Mouse (Mus musculus) heart, adult 11 months (tissue): ENCODE measurements around the gene St6galnac3.
A peak's percentile ranks its signal among the peaks of the same experiment; 100 is the strongest.
"Not testable (repeated sequence)": the region's sequence is repeated elsewhere in the genome, so short reads cannot be mapped to it uniquely, and the experiment has no call there.

Source experiments
- DNase-seq: peaks from one replicate; pipeline ENCODE4 v3.0.0; 2022

Gene St6galnac3

DNA sequence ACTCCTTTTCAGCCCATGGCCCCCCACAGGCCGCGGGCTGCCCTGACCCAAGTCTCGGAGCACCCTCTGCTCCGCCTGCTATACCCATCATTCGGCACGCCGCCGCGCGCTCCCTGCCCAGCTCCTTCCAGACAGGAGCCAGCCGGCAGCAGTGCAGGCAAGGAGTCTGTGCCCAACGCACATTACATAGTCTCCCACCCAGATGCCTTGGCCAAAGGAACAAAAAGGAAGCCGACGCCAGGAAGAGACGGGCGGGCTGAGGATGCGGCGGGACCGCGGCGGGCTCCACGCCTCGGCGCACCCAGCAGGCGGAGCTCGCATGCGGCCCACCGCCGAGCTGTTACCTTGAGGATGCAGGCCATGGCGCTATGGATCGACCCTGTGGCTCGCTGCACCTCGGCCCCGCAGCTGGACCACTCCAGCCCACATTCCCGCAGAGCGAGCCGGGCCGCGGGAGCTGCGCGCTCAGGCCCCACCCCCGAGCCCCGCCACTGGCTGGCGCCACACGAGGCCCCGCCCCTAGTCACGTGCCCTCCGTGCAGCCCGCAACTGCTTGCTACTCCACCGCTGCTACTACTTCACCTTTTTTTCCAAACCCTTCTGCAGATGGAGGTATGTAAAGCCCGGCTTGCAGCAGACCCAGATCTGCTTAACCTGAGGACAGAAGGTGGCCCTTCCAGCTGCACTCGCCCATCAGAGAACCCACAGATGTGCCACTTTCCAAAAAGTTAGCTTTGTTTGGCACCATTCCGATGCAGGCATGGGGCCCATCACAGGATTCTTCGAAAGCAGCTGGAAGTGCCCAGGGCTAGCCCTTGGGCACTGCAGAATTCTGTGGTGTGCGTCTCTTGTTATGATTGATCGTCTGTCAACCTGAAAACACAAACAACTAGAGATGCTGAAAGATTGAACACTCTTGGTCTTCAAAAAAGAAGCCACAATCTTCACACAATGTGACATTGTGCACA is at the start of gene St6galnac3:
Gene St6galnac3, minus strand, starts transcription at position 474 of the 968 bp plus-strand sequence.
- peak; percentile 98 for DNase-seq

DNA sequence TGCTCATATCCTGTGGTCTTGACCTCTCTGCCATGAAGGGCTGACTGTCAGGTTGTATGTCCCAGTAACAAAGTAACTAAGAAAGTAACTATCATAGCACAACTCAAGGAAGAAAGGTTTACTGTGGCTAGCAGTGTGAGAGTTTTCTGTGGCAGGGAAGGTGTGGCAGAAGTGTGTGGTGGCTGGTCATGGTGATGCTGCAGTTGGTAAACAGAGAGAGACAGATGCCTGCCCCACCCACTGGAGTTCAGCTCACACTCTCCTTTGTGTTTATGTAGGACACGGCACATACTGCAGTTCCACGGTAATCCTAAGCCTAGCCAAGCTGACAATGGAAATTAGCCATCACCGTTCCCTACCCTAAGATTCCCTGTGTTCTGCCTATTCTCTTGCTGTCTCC is 49.6 kb upstream of the St6galnac3 start:
- DNase-seq: no peak

DNA sequence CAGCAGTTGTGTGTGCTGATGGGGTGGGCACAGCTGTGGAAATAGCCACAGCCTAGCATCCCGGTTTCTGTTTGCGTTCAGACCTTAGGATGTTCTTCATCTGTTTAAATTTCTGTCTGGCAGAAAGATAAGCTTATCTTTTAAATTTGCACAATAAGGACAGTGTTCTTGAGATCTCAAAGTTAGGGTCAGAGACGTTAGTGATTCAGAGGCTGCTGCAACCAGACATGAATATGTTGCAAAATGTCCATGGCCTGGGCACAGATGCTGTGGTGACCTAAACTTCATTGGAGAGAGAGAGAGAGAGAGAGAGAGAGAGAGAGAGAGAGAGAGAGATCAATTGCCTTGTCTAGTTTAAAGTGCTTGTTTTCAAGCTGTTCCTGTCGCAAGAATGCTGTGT is 46.5 kb upstream of the St6galnac3 start:
- peak; percentile 9 for DNase-seq

DNA sequence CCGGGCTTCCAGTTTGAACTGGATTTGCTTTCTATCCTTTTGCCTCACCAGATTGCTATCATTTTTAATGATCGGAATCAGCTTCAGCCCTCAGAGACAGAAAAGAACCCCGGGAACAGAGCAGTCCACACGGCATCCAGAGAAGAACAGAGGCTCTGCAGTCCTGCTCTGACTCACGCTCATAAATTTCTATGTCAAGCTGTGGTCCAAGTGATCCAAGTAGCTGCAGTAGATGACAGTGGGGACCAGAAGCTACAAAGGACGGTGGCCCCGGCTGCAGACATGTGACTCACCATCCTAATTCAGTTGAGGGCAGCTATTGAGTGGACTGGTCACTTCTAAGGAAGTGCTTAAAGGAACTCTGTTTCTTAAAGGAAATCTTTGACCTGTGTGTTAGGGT is 45.6 kb upstream of the St6galnac3 start:
- DNase-seq: peak; percentile 76

DNA sequence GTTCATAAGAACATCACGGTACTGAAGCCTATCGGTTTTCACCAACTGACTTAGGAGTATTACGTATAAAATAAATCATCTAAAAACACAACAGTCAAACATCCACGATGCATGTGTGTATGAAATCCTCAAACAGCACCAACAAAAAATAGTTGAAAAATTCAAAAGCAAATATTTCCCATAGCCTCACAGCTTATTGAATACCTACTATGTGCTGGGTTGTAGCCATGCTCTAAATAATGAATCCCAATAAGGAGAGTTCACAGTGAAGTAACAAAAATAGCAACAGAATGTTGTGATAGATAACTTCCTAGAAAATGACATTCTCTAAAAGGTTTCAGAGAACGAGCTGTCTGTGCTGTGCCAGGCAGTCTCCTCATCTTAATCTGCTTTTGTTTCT is 44.2 kb upstream of the St6galnac3 start:
- no peak for DNase-seq

DNA sequence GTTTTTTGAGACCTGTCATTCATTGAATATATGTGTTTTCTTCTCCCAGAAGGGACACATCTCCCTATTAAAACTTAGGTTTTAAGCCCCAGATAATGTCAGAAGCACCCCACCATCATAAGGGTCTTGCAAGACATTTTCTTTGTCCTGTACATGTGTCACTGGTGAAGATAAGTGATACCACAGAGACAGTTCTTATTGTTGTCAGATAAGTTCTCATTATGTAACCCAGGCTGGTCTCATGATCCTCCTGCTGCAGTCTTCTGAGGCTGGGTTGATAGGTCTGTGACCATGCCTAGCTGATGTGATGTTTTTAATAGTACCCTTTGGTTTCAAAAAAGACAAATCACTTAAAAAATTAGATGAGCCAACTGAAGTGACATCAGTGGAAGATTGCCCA is 40.2 kb upstream of the St6galnac3 start:
- no peak for DNase-seq

DNA sequence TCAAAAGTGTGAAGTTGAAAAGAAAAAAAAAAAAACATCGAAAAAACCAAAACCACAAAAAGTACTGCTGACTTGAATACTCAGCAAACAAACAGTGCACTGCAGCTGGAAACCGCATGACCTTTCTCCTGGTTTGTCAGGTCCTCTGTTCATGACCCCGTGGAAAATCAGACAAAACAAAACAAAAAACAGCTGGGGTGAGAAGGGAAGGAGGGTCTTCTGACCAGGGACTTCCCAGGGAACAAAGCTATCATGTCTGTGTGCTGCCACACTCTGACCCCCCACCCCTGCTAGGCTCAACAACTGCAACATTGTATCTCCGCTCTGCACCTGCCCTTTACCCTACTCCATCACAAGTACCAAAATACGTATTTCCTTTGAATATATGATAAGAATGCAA is 39.8 kb upstream of the St6galnac3 start:
- DNase-seq: no peak

DNA sequence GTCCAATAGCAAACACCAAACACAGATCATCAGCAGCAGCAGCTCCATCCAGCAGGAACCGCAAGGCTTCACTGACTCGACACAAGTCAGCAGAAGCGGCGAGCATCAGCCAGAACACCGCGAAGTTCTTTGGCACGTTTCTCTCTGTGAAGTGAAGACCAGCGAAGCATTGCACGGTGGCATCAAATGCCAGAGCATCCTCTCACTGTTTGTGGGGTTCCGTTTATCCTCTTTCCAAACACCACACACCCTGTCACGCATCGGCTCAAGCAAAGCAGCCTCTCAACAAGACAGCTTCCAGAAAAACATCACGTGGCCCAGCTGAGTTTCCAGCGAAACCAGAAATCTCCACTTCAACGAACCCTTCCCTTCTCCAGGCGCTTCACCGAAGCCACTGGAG is 36.2 kb upstream of the St6galnac3 start:
- DNase-seq: no peak

DNA sequence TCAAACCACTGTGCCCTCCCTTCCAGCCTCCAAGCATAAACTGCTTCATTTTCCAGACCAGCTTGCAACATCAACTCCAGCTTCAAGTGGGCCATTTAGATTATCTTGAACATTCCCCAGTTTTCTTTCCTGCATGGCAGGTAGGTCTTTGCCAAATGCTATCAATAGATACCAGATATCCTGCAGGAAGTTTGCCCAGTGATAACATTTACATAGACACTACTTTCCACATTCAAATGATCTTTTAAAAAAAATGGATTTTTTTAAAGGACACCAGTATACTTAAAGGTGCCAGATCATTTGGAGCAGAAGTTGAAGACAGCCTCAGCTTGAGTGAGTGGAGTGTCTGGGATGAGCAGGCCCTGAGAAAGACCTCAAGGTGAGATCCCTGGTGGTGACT is 34.3 kb upstream of the St6galnac3 start:
- no peak for DNase-seq

DNA sequence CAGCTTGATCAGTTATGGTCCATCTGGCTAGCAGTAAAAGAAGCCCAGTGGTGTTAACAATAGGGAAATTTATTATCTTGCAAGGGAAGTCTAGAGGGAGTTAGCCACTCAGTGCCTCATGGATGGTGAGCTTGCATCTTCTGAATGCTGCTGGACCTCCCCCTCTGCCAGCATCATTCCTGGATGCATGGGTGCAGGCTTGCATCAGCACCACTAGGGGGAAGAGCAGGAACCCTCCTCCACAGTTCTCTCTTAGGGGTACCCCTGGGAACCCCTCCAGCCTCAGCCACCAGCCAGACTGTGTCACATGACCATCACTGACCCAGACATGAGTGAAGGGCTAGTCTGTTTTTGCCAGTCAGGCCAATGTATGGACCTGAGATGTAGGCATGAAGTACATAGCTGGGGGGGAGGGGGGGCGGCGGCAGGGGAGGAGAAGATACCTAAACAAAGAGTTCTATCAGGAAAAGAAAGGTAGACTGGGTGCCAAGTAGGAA is 31.6 kb upstream of the St6galnac3 start:
- no peak for DNase-seq

DNA sequence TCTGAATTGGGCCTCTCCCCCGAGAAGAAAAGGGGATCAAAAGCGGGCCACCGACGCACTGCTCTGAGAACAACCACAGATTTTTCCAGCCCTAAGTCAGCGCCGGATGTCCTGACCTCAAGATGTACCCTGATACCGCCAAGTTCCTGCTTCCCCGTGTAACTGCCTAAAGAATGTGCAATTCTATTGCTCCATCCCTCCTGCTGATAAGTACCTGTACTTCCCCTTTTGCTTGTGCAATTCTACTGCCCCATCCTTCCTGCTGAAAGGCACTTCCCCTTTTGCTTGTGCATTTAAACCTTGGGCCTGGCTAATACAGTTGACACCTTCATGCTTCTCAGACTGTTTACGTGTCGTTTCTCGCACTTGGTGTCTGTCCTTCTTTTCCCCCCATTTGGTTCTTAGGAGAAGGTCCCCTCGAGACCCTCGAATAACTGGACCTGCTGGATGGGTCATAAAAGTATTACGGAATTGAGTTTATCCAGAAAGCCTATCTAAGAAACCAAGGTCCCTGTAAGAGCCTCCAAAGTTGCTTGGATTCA is 30.9 kb upstream of the St6galnac3 start:
- not testable (repeated sequence) for DNase-seq

DNA sequence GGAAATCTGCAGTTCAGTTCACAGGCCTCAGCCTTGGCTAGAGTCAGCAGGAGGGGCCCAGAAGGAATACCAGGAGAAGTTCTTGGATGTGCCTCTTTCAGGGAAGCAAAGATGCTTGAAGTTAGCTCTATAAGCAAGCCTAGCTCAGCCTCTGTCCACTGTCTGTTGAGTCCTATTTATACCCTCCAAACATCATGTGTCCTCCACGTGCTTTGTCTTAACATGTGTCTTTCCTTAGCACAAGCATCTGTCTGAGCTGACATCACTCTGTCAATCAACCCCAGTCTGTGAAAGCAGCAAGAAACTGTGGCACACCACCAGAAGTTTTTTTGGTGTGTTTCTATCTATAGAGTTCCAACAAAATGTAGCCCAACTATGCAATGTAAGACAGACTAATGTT is 26.5 kb upstream of the St6galnac3 start:
- DNase-seq: peak; percentile 64

DNA sequence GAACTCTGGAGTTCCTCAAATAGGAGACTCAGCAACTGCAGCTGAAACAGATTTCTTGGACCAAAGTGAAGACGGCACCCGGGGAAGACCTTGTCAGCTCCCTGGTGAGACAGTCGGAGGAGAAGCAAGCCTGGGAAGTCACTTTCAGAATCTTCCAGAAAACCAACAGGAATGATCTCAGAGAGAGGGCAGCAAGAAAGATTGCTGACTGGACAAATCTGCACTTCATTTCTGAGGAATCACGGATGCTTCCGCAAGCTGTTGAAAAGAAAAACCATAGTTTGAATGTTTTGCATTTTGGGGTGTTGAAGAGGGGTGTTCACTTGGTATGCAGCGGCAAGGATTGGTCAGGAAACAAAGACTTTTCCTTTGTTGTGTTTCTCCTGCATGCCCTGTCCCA is 24.4 kb upstream of the St6galnac3 start:
- DNase-seq: peak; percentile 67

DNA sequence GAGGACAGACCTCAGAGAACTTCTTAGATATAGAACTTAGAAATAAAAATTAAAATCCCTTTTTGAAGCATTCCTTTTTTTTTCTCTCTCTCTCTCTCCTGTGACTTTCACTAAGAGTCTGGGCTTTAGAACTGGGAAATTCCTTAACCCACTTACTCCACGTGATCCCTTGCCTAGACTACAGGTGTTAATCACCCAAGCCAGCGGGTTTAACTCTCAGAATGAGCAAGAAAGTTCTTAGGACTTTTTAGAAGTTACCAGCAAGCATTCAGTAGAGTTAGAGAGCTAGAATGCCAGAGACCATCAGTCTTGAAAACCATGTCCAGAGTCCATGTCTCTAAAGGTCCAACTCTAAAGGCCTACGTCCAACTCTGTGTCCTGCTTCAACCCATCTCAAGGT is 23.3 kb upstream of the St6galnac3 start:
- DNase-seq: no peak

DNA sequence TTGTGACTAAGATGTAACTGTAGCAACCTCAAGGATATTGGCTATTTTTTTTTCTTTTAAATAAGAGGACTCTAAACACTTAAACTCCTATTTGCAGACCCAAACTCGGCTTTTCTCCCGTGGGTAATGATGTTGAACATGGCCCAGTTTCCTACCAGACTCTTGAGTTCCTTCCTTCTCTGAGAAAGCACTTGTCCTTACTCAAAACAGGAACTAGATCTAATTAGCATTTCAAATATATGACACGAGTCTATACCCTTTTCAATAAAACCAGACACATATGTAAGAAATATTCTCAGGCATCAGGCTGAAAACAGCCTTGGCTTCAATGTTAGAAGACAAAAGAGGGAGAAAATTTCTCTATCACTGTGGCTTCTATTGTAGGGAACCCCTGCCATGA is 20.1 kb upstream of the St6galnac3 start:
- DNase-seq: peak; percentile 12

DNA sequence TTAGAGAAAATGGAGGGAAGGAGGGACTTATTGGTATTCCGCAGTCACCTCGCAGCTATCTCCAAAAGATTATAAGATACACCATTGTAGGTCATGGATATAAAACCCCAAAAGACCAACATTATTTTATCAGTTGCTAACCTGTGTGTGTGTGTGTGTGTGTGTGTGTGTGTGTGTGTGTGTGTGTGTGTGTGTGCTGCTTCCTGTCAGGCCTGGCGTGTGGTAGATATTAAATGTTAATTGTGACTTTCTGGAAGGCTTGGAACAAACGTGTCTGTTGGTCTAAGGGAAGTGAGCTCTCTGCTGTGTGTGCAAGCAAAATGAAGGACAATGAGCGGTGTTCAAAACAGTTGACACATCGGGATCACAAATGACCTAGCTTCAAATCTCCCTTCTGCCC is 19.5 kb upstream of the St6galnac3 start:
- peak; percentile 63 for DNase-seq

DNA sequence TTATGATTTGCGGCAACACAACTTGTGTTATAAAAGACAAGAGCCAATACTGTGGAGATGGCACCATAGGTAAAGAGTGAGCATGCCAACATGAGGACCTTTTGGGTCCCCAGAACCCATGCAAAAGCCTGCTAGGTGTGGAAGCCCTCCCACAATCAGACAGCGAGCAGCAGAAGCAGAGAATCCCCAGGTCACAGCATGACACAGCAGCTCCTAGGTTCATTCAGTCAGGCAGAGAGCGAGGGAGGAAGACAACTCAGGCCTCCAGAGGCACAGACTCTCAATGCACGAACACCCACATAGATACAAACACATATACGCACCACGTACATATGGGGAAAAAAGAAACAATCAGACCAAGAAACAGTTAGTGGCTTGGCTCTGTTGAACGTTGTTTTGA is 16.8 kb upstream of the St6galnac3 start:
- peak; percentile 15 for DNase-seq

DNA sequence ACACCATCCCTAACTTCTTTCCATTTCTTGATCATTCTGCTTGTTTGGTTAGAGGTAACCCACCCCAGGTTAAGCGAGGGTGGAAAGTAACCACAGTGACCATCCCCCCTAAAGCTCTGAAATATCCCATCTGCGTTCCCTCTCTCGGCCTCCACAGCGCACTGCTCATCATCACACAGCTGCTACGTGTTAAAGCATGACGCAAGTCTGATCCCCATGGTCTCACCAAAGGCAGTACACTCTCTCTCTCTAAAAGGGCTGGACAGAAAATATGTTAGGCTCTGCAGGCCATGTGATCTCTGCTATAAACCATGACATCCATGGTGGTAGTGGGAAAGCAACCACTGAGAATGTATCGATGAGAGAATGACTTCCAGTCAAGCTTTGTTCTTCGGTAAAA is 14.4 kb upstream of the St6galnac3 start:
- DNase-seq: peak; percentile 79

DNA sequence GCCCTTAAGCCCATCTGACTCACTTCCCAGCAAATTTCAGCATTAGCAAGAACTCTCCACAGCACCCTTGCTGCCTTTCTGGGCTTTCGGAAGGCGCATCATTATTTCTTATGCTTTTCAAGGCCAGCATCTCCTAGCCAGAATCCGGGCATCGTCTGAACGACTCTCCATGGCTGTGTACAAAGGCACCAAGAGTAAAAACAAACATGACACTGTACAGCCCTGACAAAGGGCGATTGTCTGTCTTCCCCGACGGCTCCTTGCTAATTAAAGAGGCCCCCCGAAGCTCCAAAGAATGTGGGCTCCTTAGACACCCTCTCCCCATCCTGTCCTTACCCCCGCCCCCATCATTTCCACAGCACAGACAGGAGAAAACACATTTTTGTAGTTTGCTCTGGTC is 13.4 kb upstream of the St6galnac3 start:
- peak; percentile 51 for DNase-seq

DNA sequence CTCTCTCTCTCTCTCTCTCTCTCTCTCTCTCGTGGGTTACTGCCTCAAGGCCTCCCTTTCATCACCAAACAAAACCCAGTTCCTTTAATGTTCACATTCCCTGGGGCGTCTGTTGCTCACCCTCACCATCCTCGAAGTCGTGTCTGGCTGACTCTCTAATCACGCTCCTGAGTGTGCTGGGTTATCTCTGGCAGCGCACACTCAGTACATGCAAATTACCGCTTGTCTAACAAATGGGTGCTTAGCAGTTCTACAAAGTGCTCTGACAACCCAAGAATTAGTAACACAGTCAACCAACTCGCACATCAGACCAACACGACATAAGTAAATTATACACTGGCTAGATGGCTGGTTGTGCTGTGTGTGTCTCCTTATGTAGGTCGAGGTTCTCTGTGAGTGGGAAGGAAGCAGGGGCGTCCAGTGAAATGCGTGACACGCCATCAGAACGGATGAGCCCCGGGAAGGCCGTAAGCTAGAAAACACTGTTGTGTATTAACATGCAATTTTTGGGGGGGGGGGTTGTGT is 11.8 kb upstream of the St6galnac3 start:
- peak; percentile 54 for DNase-seq

DNA sequence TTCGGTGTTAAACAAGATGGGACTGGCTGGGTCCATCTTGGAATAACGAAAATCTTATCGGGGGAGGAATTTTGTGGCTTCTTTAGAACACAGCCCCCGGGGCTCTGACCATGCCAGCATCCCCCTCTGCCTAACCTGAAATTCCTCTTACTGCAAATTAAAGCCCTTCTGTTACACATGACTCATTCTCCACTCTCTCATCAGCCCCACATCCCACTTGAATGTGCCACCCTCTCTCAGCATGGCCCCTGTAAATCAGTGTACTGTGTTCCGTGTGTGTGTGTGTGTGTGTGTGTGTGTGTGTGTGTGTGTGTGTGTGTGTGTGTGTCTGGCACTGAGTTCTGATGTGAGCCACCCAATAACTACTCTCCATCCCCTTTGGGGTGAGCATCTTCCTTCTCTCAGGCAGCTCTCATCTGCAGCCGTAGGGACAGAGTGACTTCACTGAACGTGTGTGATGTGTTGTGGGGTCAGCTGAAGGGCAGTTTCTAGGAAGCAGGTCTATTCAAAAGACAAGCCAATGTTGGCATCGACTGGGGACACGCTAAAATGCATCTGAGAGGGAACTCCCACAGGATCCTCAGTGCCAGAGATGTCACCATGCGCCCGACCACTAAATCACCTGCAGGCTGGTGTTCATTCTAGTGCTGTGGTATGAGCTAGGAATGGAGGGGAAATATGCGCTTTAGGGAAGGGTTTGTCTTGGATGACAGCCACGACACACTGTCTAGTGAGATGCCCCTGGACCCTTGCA is 11.0 kb upstream of the St6galnac3 start:
- DNase-seq: peak; percentile 66

DNA sequence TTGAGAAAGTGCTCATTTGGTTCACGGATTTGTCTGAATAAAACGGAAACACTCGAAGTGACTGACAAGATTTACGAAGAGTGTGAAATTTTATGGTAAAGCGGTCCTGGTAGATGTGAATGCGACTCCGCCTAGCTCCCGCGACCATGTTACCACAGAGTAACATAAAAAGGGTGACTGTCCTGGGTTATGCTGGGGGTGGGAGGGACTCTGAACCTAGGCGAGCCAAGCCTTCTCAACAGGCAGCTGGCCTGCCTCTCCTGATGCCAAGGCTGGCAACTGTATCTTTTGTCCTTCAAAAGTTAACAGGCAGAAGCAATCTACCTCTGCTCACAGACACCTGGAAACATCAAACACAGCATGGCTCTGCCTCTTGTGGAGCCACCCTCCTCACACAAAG is 9.8 kb upstream of the St6galnac3 start:
- peak; percentile 46 for DNase-seq
